Mouse (Mus musculus) hindbrain, embryonic 10.5 days (tissue): ENCODE measurements at regions not wholly inside any gene's neighbourhood (a gene's known extent, or its start where the extent isn't known, plus 50 kb on each side); places are given as distances from the start of the nearest gene placed in this dataset.

Source experiments
- DNase-seq: peaks from one replicate; pipeline ENCODE4 v3.0.0-alpha.2; 2017; ENCODE audit warnings: low spot score
- H3K27ac ChIP-seq: fragments of 300-500 bp; sonication (generic); 2 replicates; pipeline ENCODE4 v1.5.1; 2016; ENCODE audit warnings: mild to moderate bottlenecking, moderate library complexity
- H3K27me3 ChIP-seq: fragments of 300-500 bp; sonication (generic); 2 replicates; pipeline ENCODE4 v1.6.1; 2016; ENCODE audit warnings: mild to moderate bottlenecking; ENCODE audit not compliant: poor library complexity, insufficient read depth, severe bottlenecking
- H3K36me3 ChIP-seq: fragments of 300-500 bp; sonication (generic); 2 replicates; pipeline ENCODE4 v1.6.1; 2016; ENCODE audit warnings: mild to moderate bottlenecking, moderate library complexity
- H3K4me1 ChIP-seq: fragments of 300-500 bp; sonication (generic); replicated peaks from 2 replicates; pipeline ENCODE4 v1.6.1; 2016; ENCODE audit warnings: mild to moderate bottlenecking
- H3K4me3 ChIP-seq: fragments of 300-500 bp; sonication (generic); 2 replicates; pipeline ENCODE4 v1.5.1; 2016; ENCODE audit warnings: mild to moderate bottlenecking, moderate library complexity
- H3K9me3 ChIP-seq: fragments of 300-500 bp; sonication (generic); 2 replicates; pipeline ENCODE4 v1.6.1; 2016; ENCODE audit warnings: mild to moderate bottlenecking, moderate library complexity
- WGBS: fragments of 180-500 bp; shearing (Covaris S2); methylation state at CpG from one replicate; pipeline ENCODE4 v1.1.7; 2016; 5-methylcytosine and 5-hydroxymethylcytosine counted together

DNA sequence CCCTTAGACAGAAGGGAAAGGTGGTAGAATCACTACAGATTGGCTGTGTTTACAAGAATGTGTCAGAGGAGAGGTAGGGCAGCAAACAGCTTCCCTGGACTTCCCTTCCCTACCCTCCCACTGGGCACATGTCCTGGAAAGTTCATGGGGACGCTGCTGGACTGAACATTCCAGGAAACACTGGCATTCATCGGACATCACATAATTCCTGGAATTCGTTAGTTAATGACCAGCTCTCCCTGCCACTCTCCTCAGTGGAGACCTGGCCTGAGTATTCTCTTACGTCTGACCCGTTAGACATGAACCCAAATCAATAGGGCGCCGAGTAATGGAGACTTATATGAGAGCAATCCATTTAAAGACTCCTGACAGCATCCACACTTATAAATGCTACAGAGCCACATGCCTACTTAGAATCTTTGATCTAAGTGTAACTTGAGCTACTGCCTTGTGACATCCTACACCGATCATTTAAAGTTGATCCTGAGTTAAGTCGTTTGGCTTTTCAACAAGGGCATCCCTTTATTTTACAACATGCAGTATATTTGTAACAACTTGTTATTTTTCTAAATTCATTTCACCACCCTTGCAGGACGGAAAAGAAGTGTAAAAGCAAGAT lies 156.6 kb downstream of the Snx10 start:
- Histone ChIP-seq H3K27me3 (no peaks in the 10 kb centered on the region), H3K4me3 (no peak overlapping the region)

GRCm38 (mm10) chr6:51683131-51683530 lies 159.4 kb downstream of the Snx10 start:
- Histone ChIP-seq H3K4me1 (peaks cover 18% of the 10 kb centered on the region; the same call in 1 of the 2 replicates), H3K27ac (no peak overlapping the region), H3K27me3 (no peaks in the 10 kb centered on the region), H3K4me3 (no peak overlapping the region), H3K9me3 (no peaks in the 10 kb centered on the region), H3K36me3 (no peaks in the 10 kb centered on the region)
- WGBS = 85% methylated on average over 5 of the region's 5 CpGs
- no peak for DNase-seq

More for the DNA sequence above, 156.6 kb downstream of the Snx10 start:
- Histone ChIP-seq H3K27ac (0 out of 2 replicates have a peak overlapping the region, but pooled peaks have one; percentile 16), H3K9me3 (no peaks in the 10 kb centered on the region), H3K36me3 (no peaks in the 10 kb centered on the region), H3K4me1 (peaks cover 18% of the 10 kb centered on the region; the same call in 1 of the 2 replicates)
- DNase-seq = no peak
- WGBS = 69% methylated on average over 10 of the region's 10 CpGs

GRCm38 (mm10) chr6:51685651-51686287 lies 162.1 kb downstream of the Snx10 start:
- Histone ChIP-seq H3K27ac (0 out of 2 replicates have a peak overlapping the region, but pooled peaks have one; percentile 50), H3K27me3 (no peaks in the 10 kb centered on the region), H3K36me3 (no peaks in the 10 kb centered on the region), H3K4me1 (peaks cover 11% of the 10 kb centered on the region; the same call in 1 of the 2 replicates), H3K9me3 (no peaks in the 10 kb centered on the region), H3K4me3 (no peak overlapping the region)
- 83% methylated on average over 8 of the region's 8 CpGs for WGBS
- DNase-seq = no peak

GRCm38 (mm10) chr6:51690795-51691563 lies 167.3 kb downstream of the Snx10 start:
- Histone ChIP-seq H3K9me3 (no peaks in the 10 kb centered on the region), H3K4me3 (no peak overlapping the region), H3K27me3 (no peaks in the 10 kb centered on the region), H3K27ac (no peak overlapping the region), H3K36me3 (no peaks in the 10 kb centered on the region), H3K4me1 (no peaks in the 10 kb centered on the region)
- no peak for DNase-seq
- WGBS = 89% methylated on average over 13 of the region's 13 CpGs

DNA sequence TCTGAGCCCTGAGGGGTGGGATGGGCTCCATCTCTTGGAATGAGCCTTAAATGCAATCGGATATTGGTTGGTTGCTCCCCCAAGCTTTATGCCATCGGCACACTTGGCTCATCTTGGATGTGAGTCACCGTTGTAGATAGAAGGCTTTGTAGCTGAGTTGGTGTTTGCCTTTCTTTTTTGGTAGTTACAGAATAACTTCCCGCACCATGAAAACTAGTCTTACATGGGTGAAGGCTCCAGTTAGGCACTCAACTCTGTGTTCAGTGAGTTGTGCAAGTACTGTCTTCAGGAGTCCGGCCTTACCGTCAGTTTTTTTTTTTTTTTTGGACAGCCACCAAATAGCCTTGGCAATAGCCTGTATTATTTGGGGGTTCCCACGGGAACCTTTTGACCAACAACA lies 170.3 kb downstream of the Snx10 start:
- Histone ChIP-seq H3K4me1 (no peaks in the 10 kb centered on the region), H3K4me3 (no peak overlapping the region), H3K36me3 (no peaks in the 10 kb centered on the region), H3K27me3 (no peaks in the 10 kb centered on the region), H3K27ac (no peak overlapping the region), H3K9me3 (no peaks in the 10 kb centered on the region)
- no peak for DNase-seq
- WGBS = 89% methylated on average over 7 of the region's 7 CpGs

DNA sequence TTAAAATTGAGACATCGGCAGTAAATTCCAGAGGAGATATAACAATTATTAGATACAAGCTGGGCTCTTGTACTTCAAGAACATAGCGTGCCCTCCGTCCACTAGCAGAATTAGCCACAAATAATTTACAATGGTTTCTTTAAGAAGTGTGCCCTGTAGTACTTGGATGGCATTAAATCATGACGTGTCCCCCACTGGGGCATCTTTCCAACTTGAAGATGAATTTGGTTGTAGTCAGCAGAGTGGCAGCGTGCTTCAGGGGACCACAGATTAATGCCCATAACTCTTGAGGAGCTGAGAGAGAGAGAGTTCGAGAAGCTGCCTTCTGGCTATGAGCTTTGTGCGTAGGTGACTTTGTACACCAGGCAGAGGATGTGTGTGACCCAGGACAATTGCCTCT lies 172.7 kb downstream of the Snx10 start:
- H3K4me1 ChIP-seq = no peaks in the 10 kb centered on the region
- no peaks in the 10 kb centered on the region for H3K36me3 ChIP-seq
- H3K4me3 ChIP-seq = no peak overlapping the region
- H3K27me3 ChIP-seq = no peaks in the 10 kb centered on the region
- H3K27ac ChIP-seq = no peak overlapping the region
- WGBS = 92% methylated on average over 7 of the region's 7 CpGs
- H3K9me3 ChIP-seq = no peaks in the 10 kb centered on the region
- no peak for DNase-seq

DNA sequence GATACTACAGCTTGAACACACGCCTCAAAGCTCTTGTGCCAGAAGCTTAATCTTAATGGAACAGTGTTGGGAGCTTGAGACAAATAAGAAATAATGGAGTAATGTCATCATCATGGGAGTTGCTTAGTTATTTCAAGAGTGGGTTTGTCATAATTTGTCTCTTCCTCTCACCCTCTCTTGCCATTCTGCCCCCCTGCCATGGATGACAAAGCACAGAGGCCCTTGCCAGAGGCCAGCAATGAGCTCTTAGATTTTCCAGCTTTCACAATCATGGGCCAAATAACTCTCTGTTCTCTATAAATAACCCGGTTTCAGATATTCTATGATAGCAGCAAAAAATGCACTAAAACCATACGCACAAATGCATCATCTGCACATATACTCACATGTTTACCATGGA lies 174.1 kb downstream of the Snx10 start:
- no peaks in the 10 kb centered on the region for H3K27me3 ChIP-seq
- H3K36me3 ChIP-seq = no peaks in the 10 kb centered on the region
- no peak overlapping the region for H3K27ac ChIP-seq
- no peaks in the 10 kb centered on the region for H3K9me3 ChIP-seq
- no peak overlapping the region for H3K4me3 ChIP-seq
- H3K4me1 ChIP-seq = no peaks in the 10 kb centered on the region
- WGBS = 90% methylated on average over 3 of the region's 3 CpGs
- no peak for DNase-seq

DNA sequence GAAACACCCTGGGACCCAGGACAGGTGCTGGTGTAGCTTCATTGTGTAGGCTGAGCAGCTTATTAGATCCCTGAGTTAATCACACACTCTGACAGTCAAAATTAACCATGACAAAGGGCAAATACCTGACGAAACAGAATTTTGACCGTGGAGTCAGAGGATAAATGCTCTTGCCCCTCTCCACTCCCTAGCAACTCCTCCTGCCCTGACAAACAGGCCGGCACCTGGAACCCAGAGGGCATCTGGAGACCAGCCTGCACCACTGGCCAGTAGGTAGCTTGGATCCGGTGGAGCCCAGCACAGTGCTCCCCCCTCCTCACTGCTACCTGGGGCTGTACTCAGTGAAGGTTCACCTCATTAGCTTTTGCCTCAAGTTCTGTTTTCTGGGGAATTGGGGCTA lies 174.5 kb downstream of the Snx10 start:
- no peak for DNase-seq
- no peaks in the 10 kb centered on the region for H3K27me3 ChIP-seq
- H3K27ac ChIP-seq = no peak overlapping the region
- no peaks in the 10 kb centered on the region for H3K4me1 ChIP-seq
- H3K4me3 ChIP-seq = no peak overlapping the region
- WGBS = 70% methylated on average over 4 of the region's 4 CpGs
- no peaks in the 10 kb centered on the region for H3K36me3 ChIP-seq
- no peaks in the 10 kb centered on the region for H3K9me3 ChIP-seq

- H3K4me1 ChIP-seq = no peaks in the 10 kb centered on the region
- no peaks in the 10 kb centered on the region for H3K9me3 ChIP-seq
- no peaks in the 10 kb centered on the region for H3K36me3 ChIP-seq
- WGBS = 92% methylated on average over 11 of the region's 11 CpGs
- DNase-seq = no peak
- no peaks in the 10 kb centered on the region for H3K27me3 ChIP-seq
- H3K27ac ChIP-seq = no peak overlapping the region
- H3K4me3 ChIP-seq = no peak overlapping the region
Measured at GRCm38 (mm10) chr6:51701253-51702020, 177.7 kb downstream of the Snx10 start.

- WGBS = 84% methylated on average over 10 of the region's 10 CpGs
- Histone ChIP-seq H3K27ac (no peak overlapping the region), H3K4me1 (peaks cover under 1% of the 10 kb centered on the region; the same call in 1 of the 2 replicates), H3K36me3 (no peaks in the 10 kb centered on the region), H3K9me3 (no peaks in the 10 kb centered on the region), H3K4me3 (no peak overlapping the region), H3K27me3 (no peaks in the 10 kb centered on the region)
- no peak for DNase-seq
Measured at GRCm38 (mm10) chr6:51702456-51703171, 178.9 kb downstream of the Snx10 start.

DNA sequence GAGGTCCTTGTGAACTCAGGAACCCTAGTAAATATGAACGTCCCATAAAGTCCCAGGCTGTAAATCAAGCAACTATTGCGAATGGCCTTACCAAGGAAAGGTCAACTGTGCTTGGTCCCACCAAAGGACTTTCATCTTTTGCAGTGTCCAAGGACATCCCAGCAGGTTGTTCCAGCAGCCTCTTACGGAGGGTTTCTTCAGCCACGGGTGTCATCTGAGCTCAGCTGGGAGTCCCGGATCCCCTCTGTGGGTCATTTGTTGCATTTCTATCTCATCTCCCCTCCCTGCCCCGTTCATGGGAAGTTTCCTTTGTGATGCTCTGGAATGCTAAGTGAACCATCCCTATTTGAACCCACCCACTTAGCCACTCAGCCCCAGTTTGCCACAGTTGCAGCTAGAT lies 184.3 kb downstream of the Snx10 start:
- DNase-seq = no peak
- no peaks in the 10 kb centered on the region for H3K27me3 ChIP-seq
- H3K27ac ChIP-seq = no peak overlapping the region
- H3K4me3 ChIP-seq = no peak overlapping the region
- no peaks in the 10 kb centered on the region for H3K9me3 ChIP-seq
- H3K4me1 ChIP-seq = peaks cover 33% of the 10 kb centered on the region
- 36% methylated on average over 6 of the region's 6 CpGs for WGBS
- H3K36me3 ChIP-seq = no peaks in the 10 kb centered on the region

DNA sequence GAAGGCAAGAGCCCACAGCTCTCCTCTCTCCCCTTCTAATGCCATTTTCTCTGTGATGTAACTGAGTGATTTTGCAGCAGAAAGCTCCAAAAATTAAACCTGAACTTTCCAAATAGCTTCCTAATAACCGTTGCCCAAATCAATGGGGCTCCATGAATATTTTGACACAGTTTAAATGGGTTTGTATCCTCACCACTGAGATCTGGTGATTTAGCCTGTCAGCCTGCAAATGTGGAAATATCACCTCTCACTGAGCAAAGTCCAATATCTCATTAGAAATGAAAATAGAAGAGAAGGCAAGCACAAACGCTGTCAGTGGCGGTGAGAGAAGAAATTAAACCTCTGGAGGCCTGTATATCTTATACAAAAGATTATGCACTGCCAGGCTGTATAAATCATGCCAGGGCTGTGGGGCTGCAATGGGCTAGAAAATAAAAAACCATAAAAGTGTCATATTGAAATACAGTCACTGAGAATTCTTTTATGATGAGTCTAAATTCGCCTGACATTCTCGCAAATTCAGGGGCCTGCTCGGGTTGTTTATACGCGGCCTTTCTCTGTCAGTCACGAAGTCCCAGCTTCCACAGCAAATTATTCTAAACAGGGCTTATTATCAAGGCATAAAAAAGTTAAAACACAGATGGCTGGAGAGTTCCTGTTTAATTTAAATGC lies 185.1 kb downstream of the Snx10 start:
- 76% methylated on average over 9 of the region's 9 CpGs for WGBS
- peaks cover 33% of the 10 kb centered on the region for H3K4me1 ChIP-seq
- no peaks in the 10 kb centered on the region for H3K27me3 ChIP-seq
- H3K36me3 ChIP-seq = no peaks in the 10 kb centered on the region
- H3K27ac ChIP-seq = no peak overlapping the region
- H3K9me3 ChIP-seq = no peaks in the 10 kb centered on the region
- no peak for DNase-seq
- no peak overlapping the region for H3K4me3 ChIP-seq
